Mouse (Mus musculus) adrenal gland, postnatal 4 days (tissue): ENCODE measurements around the gene Kcnj13. TPM values are rescaled to one million over a fixed set of nuclear protein-coding genes. Genes with fewer than 3 reads are reported as not detected.

ENCODE experiments used
- DNase-seq, 2 experiments: peaks; one replicate each; pipeline ENCODE4 v3.0.0; 2021 to 2022; ENCODE audit warnings: low spot score in 2 of 2, mixed read lengths in 2 of 2
- long read RNA-seq, 2 experiments: library from polyadenylated mRNA; stranded (forward); transcript quantifications; one replicate each; pipeline ENCODE4 v2.0.0; 2021
- total RNA-seq, 2 experiments: library from RNA; stranded (reverse); gene quantifications; 2 replicates each; pipeline ENCODE4 v1.2.3; 2021

The Kcnj13 gene
- total RNA-seq = not detected
- long read RNA-seq, experiment 1 = 0 reads
- long read RNA-seq, experiment 2 = 0 reads

GRCm38 (mm10) chr1:87394594-87394993 is at the start of gene Kcnj13:
Kcnj13 (minus strand) TSS chr1:87394729.
- DNase-seq = no peak

GRCm38 (mm10) chr1:87436583-87436982 is 42.1 kb upstream of the Kcnj13 start:
- no peak for DNase-seq

- no peak for DNase-seq
Measured at GRCm38 (mm10) chr1:87435125-87435524, 40.6 kb upstream of the Kcnj13 start.

GRCm38 (mm10) chr1:87418733-87419132 is 24.2 kb upstream of the Kcnj13 start:
- DNase-seq = no peak

GRCm38 (mm10) chr1:87409380-87409779 is 14.9 kb upstream of the Kcnj13 start:
- no peak for DNase-seq

GRCm38 (mm10) chr1:87406012-87406411 is 11.5 kb upstream of the Kcnj13 start:
- no peak for DNase-seq

- no peak for DNase-seq
Measured at GRCm38 (mm10) chr1:87404710-87405109, 10.2 kb upstream of the Kcnj13 start.

GRCm38 (mm10) chr1:87396923-87397586 is 2.5 kb upstream of the Kcnj13 start:
- DNase-seq = no peak

GRCm38 (mm10) chr1:87393444-87394195 is 909 bp downstream of the Kcnj13 start:
- no peak for DNase-seq

GRCm38 (mm10) chr1:87386436-87387092 is 8.0 kb downstream of the Kcnj13 start:
- no peak for DNase-seq

- DNase-seq = no peak
Measured at GRCm38 (mm10) chr1:87381152-87381551, 13.4 kb downstream of the Kcnj13 start.

GRCm38 (mm10) chr1:87379919-87380318 is 14.6 kb downstream of the Kcnj13 start:
- DNase-seq = no peak

- no peak for DNase-seq
Measured at GRCm38 (mm10) chr1:87378024-87378560, 16.4 kb downstream of the Kcnj13 start.

GRCm38 (mm10) chr1:87360276-87360675 is 34.3 kb downstream of the Kcnj13 start:
- no peak for DNase-seq

- no peak for DNase-seq
Measured at GRCm38 (mm10) chr1:87350576-87350975, 44.0 kb downstream of the Kcnj13 start.

Other genes starting within 250 kb of the Kcnj13 start
- 10 to 100 TPM in 1 of 2 experiments, 1 to 10 TPM in 1; 6.9 to 15.1 TPM for gene Ecel1, start 238.2 kb downstream of the Kcnj13 start, total RNA-seq
- gene Prss56, start 211.4 kb downstream of the Kcnj13 start, total RNA-seq = not detected
- under 1 TPM; 0.20 to 0.54 TPM for gene Chrnd, start 204.1 kb downstream of the Kcnj13 start, total RNA-seq
- under 1 TPM in 1 of 2 experiments, not detected in 1; 0.34 TPM for gene Chrng, start 190.1 kb downstream of the Kcnj13 start, total RNA-seq
- gene Eif4e2, start 180.8 kb downstream of the Kcnj13 start, total RNA-seq = 100 to 1,000 TPM; 107 to 109 TPM
- 100 to 1,000 TPM; 201 to 207 TPM for gene Efhd1, start 130.4 kb downstream of the Kcnj13 start, total RNA-seq
- gene Gigyf2, start 67.7 kb downstream of the Kcnj13 start, total RNA-seq = 10 to 100 TPM; 73.9 to 84.0 TPM
- gene Snorc, start 75.5 kb upstream of the Kcnj13 start, total RNA-seq = not detected
- gene Neu2, start 115.2 kb upstream of the Kcnj13 start, total RNA-seq = under 1 TPM; 0.22 to 0.23 TPM
- 1 to 10 TPM; 2.0 to 2.2 TPM for gene Ngef, start 179.1 kb upstream of the Kcnj13 start, total RNA-seq
- gene Inpp5d, start 225.6 kb upstream of the Kcnj13 start, total RNA-seq = 10 to 100 TPM; 21.5 to 22.3 TPM